Mouse (Mus musculus): ENCODE measurements around the gene Itfg1.
"Not testable (repeated sequence)": the region's sequence is repeated elsewhere in the genome, so short reads cannot be mapped to it uniquely, and the experiment has no call there.

The Itfg1 gene

DNA sequence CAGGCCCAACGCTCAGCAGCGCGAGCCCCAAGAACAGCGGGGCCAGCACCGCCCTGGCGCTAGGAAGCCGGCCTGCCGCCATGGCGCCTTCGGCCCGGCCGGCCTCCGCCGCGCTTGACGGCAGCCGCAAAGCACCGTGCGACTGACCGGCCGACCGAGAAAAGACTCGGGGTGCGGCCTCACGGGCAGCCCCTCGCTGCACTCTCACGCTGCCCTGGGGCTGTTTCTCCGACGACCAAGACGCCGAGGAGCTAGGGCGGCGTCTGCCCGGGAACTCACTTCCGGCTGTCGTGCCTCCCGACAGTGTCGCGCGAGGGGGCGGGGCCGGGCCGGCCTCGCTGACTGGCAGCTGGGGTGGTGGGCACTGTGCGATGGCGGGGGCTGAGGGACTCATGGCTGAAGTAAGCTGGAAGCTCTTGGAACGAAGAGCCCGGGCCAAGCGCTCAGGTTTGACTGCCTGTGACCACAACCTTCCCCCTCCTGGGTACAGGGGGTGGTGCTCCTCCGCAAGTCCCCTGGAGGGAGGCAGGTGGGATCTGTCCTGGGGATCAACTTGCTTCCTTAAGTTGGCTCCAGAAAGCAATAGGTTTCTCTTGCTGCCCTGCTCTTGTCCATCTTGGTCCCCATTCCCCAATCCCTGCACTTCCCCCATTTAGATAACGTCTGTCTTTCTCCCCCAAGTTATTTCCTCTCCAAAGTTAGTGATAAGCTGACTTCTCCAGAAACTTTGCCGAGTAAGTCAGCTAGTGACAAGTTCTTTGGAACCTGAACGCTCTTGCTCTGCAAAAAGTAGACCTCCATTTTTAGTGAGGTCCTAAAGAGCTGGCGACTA is at the start of gene Itfg1, which contains the start of gene Phkb:
Itfg1 (minus strand) TSS at position 265 of the 832 bp plus-strand sequence.
Phkb (plus strand) TSS at position 303 of the 832 bp plus-strand sequence.
- DNase-seq (ENCODE audit: low spot score in 2 of 2), result peak; percentile 67 to 86

DNA sequence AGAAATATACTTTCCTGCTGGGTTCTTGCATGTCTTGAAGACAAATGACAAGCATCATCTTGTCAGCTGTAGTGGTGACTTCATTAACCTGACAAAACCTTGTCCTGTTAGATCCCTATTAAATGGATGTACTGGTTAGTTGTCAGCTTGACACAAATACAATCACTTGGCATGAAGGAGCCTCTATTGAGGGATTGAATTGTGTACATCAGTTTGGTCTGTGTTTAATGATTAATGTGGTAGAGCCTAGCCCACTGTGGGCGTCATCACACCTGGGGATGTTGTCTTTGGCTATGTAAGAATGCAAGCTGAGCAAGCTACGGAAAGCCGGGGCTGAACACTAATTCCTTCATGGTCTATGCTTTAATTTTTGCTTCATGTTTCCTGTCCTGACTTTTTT is 44.1 kb upstream of the Itfg1 start:
- DNase-seq (ENCODE audit: low spot score in 2 of 2), result no peak

DNA sequence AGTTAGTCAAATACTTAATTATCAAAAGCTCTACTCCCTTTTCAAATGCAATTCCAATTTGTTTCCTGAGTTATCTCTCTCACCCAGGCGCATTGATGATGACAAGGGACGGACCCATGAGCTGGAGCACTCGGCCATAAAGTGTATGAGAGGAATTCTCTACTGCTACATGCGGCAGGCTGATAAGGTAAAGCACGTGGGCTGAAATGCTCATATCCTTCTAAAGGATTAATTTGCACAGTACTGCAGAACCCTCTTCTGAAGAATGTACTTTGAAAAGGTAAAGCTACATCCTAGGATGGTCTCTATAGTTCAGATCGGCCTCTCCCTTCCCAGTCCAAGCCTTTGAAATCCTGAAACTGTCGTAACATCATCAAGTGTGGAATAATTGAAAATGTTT is 38.9 kb upstream of the Itfg1 start:
- no peak for DNase-seq (ENCODE audit: low spot score in 2 of 2)

DNA sequence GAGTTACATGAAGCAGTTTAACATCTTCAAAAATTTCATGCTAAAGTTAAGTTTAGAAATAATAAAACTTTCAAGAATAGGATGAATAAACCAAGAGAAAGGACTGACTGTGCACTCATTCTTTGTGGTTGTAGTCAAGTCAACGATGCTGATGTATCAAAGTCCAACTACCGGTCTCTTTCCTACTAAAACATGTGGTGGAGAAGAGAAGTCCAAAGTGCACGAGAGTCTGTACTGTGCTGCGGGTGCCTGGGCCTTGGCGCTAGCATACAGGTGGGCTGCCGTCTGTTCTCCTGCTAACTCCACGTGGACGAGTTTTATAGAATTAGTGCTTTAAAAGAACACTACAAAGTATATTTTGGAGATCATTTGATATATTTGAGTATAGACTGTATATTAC is 37.3 kb upstream of the Itfg1 start:
- no peak for DNase-seq (ENCODE audit: low spot score in 2 of 2)

DNA sequence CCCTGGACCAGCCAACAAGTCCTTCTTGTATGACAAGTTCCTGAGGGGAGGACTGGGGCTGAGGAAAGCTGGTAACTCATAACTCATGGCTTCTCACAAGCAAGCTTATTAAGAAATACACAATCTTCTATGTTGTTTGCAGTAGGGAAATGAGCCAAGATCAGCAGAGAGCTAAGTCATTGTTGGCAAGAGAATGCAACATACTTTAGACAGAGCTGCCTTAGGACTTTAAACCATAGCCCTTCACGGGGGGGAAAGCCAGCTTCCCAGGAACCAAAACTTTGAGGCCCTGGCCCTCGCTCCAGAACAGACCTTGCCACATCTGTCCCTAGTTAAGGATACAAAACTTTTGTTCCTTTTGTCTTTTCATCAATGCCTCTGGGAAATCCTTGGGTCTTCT is 30.9 kb upstream of the Itfg1 start:
- DNase-seq (ENCODE audit: low spot score in 2 of 2), result no peak

DNA sequence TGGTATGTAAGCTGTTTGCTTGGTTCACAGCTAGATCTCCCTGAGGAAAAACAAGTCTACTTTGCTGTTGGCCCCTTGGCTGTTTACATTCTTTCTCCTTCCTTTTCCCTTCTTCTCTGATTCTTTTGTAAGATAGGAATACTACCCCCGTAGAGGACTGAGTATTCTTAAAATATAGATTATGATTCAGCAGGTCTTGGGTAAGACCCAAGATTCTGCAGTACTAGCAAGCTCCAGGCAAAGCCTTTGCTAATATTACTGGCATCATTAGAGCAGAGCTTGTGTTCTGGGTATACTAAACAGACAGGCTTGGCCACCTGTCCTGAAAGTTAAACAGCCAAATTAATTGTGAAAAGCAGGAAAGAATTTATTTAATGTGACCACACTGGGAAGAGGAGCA is 21.7 kb upstream of the Itfg1 start:
- no peak for DNase-seq (ENCODE audit: low spot score in 2 of 2)

DNA sequence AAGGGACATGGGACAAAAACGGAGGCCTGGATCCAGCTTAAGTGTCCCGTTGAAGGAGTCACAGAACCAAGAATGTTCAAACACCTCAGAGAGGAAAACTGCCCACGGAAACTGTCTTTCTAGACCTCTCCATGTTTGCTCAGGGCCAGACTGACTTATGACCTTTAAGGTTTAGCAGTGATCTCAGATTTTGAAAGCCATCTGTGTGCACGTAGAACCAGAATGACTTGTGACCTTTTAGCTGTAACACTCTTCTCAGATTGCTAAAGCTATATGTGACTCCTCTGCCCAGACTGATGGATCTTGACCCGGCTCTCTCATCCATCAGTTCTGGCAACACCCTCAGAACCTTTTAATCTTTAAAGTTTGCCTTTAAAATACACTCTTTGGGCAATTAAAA is 19.9 kb upstream of the Itfg1 start:
- no peak for DNase-seq (ENCODE audit: low spot score in 2 of 2)

DNA sequence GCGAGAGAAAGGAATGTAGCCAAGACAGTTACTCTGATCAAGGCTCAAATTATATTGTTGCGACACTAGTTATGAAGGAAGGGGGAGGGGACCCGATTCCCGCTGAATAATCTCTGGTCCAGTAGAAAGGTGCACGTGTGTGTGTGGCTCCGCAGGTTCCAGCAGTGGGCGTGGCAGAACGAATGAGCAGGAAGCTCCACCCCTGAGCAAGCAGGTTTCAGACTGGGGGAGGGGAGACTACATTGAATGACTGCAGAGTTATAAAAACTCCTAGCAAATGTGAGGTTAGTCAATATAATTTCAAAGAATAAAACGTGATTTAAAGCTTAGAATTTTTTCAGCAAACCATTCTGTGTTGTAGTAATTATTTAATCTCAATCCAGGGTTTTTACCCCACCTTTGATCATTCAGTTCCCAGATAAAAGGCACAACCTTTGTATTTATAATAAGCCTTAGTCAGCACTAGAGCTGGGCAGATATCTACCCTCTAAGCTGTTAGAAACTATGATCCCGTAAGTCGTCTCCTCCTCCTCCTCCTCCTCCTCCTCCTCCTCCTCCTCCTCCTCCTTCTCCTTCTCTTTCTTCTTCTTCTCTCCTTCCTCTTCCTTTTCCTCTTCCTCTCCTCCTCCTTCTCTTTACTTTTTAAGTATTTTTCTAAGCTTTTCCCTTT is 16.6 kb upstream of the Itfg1 start:
- not testable (repeated sequence) for DNase-seq (ENCODE audit: low spot score in 2 of 2)

DNA sequence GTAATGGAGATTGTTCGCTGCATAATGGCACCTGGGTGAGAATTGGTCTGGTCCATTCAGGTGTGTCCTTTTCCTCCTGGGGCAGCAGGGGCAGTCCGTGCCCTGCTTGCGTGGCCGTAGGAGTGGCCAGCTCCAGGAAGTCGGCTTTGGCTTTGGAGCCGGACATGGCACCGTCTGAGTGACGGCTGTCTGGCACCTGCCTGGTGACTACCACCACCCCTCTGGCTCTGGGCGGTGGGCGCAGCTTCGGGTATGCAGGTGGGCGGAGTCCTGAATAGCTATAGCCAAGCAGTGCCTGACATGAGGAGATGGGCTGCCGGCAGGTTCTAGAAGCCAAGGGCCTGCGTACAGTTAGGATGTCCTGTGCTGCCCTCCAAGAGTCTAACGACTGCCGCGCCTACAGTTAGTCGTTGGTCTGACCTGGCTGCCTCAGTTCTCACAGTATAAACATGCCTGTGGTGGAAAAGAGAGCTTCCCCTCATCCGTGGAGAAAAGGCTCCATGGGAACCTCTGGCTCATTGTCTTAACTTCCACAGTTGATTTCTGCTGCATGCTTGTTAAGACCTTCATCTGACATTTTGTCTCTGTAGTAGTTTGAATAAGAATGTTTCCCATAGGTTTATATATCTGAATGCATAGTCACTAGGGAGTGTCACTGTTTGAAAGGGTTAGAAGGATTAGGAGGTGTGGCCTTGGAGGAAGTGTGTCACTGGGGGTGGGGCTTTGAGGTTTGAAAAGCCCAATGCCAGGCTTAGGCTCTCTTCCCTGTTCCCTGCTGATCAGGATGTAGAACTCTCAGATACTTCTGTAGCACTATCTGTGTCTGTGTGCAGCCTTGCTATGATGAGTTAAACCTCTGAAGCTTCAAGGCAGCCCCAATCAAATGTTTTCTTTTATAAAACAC is 13.8 kb upstream of the Itfg1 start:
- no peak for DNase-seq (ENCODE audit: low spot score in 2 of 2)

DNA sequence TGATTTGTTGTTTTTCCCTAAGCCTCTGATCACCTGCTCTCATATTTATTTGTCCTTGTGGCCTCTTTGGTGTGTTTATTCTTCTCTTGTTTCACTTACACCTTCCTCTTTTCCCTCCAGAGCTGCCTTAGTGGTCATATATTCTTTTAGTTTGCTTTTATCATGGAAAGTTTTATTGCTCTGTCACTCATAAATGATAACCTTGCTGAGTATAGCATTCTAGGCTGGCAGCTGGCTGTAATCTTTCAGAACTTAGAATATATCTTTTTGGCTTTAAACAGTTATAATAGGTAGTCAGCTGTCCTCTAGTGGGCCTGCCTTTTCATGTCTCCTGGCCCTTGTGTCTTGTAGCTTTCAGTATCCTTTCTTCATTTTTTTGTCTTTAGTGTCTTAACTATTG is 5.2 kb upstream of the Itfg1 start:
- DNase-seq (ENCODE audit: low spot score in 2 of 2), result no peak

DNA sequence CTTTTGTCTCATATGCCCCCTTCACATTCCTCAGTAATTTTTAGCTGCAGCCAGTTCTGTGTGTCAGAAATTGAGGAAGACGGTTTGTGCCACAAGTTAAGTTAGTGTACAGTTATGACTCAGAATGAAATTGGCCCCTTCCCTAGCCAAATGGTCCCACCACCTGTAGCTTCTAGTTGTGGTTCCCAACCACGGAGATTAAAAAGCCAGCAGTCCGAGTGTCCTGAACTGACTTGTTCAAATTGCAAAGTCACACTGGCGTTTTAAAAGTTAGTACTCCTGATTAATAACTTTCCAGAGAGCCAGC is 721 bp upstream of the Itfg1 start:
- no peak for DNase-seq (ENCODE audit: low spot score in 2 of 2)

DNA sequence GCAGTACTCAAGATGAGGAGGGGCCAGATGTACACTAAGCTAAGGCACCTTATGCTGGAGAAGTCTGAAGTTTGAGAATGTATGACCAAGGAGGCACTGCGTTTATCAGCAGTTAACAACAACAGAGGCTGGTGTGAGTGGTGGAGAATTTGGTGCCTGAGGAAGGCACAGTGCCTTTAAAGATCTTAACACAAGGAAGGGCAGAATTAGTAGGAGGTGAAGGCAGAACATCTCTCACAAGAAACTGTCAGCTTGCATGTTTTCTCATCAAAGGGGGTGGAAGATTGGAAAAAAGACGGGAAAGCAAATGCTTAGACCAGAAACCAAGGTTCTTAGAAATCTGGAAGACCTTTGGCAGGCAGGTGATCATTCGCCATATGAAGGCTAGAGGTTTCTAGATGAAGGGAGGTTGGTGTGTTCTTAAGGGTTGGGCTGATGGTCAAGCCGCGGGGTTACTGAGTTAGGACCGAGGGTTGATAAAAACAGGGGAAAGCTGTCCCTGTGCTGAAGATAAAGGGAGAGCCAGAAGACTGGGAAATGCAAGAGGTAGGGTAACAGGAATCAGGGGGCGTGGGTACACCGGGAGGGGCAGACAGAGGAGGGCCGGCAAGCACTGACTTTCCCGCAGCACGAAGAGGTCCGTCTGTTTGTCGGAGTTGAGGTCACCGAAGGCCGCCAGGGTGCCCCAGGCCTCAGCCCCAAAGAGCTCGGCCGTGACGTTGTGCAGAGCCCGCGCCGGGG is 635 bp downstream of the Itfg1 start:
- no peak for DNase-seq (ENCODE audit: low spot score in 2 of 2)

DNA sequence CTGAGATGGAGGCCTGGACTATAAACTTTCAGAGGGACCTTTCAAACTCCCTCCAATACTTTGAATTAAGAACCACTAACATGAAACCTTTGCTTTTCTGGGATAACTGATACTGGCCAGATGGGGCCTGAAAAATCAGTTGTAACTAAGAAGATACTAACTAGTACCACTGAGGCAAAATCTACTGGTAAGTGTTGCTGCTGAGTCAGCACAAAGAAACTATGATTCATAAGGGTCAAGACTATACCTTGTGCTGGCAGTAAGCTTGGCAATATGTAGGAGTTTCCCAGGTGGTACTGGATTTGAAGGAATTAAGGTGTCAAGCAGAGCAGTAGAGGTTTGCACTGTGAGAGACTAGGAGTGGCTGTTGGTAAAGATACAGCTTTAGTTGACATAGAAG is 27.1 kb downstream of the Itfg1 start:
- no peak for DNase-seq (ENCODE audit: low spot score in 2 of 2)

DNA sequence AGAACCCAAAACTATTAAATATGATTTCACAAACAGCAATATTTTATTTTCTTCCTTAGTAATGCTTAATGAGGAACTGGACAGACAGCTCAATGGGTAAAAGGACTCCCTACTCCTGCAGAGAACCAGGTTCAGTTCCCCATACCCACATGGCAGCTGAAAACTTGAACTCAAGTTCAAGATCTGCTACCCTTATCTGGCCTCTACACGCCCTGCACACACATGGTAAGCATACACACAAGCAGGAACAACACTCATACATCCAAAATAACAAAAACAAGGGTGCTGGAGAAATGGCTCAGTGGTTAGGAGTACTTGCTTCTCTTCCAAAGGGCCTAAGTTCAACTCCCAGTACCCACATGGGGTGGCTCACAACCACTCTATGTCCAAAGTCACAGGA is 39.3 kb downstream of the Itfg1 start:
- DNase-seq (ENCODE audit: low spot score in 2 of 2), result no peak

DNA sequence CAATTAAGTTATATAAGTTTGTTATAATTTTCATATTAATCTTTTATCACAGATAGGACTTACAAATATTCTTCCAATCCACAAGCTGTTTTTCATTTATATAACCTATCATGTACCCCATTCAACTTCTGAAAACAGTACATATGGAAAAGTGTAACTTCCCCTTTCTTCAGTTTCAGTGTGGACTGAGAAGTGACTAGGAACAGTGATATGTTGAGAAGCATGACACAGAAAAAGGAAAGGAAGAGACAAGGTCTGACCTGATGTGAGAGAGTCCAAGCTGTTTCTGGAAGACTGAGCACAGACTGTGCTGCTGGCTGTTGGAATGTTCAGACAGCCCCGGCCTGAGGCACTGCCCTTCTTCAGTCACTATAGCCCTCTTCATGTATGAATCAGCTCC is 40.6 kb downstream of the Itfg1 start:
- no peak for DNase-seq (ENCODE audit: low spot score in 2 of 2)

DNA sequence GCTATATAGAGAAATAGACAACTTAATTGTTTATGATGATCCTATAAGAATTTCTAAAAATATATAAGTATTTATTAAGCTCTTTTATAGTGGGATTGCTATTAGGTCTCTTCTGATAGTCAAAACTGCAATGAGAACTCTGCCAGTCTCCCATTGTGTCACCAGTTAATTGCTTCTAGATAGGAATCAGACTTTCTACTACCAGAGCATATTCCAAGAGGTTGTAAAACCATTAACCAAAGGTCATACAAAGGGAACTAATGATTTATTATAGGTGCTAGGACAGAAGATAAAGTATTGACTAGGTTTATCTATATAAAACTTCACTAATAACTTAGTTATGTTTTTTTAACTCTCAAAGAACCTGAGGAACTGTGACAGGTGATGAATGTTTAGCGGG is 44.3 kb downstream of the Itfg1 start:
- not testable (repeated sequence) for DNase-seq (ENCODE audit: low spot score in 2 of 2)

DNA sequence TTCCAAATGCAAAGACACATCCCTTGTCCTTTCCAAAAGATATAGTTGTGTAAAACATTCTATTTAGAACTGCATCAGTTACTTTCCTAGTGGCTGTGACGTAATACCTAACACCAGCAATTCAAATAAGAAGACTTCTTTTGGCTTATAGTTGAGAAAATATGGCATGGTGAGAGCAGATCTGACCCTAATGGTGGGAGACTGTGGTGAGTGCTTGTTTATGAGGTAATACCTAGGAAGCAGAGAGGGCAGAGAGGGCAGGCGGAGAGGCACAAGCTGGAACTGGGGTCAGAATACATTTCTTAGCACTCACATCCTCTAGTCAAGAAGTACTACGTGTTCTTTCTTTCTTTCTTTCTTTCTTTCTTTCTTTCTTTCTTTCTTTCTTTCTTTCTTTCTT is 52.4 kb downstream of the Itfg1 start:
- DNase-seq (ENCODE audit: low spot score in 2 of 2), result no peak

DNA sequence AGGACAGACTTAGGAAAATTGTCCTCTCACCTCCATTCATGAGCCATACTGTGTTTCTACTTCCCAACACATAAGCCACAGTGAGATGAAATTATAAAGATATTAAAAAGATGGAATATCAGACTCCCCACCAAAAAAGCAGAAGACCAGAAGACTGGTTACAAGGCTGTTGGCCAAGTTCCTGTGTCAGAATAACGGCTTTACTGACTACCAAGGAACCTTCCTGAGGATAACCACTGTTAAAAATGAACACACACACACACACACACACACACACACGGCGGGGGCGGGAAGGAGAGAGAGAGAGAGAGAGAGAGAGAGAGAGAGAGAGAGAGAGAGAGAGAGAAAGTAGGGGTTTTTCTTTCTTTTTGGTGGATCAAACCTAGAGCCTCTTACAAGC is 52.8 kb downstream of the Itfg1 start:
- no peak for DNase-seq (ENCODE audit: low spot score in 2 of 2)

DNA sequence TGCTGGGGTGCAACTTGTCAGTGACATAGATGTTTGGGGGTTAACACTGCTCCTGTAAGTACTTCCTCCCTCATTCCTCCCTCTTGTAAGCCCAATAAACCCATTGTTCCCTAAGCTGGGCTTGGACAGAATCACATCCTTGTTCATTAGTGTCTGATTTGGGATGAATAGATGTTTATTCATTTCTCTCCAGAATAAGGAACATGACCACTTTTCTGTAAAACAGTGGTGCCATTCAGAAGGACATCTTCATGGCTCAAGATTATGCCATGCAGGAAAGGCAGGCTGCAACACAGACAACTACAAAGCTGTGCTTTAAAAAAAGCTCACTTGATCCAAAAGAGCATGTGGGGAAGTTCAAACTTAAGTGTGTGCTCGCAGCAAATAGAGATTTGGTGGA is 55.2 kb downstream of the Itfg1 start:
- DNase-seq (ENCODE audit: low spot score in 2 of 2), result no peak

DNA sequence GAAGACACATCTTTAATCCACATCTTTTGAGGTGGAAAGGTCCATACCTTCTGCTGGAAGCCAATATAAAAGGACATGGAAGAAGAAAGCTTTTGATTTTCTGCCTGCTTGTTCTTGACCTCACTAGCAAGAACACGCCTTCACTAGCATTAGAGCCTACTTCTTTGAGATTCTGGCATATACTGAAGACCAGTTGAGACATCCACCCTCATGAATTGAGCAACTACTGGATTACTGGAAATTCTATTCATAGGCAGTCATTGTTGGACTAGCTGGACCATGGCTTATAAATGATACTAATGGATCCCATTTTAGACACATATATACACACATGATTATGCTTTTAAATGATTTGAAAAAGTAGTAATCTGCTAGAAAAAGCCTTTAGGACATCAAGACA is 56.9 kb downstream of the Itfg1 start:
- DNase-seq (ENCODE audit: low spot score in 2 of 2), result no peak

DNA sequence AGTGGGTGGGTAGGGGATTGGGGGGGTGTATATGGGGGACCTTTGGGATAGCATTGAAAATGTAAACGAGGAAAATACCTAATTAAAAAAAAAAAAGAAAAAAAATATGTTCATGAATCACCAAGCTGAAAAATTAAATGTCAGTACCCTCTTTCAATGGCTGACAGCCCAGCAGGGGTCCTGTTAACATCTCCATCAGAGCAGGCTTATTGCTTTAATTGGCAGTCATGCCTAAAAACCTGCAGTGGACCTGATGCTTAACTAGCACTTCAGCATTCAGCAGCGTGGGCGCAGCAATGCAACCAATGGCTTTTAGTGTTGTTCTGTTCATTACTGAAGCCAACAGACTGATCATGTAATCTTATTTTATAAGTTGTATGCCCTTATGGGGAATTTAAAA is 60.6 kb downstream of the Itfg1 start:
- DNase-seq (ENCODE audit: low spot score in 2 of 2), result no peak

DNA sequence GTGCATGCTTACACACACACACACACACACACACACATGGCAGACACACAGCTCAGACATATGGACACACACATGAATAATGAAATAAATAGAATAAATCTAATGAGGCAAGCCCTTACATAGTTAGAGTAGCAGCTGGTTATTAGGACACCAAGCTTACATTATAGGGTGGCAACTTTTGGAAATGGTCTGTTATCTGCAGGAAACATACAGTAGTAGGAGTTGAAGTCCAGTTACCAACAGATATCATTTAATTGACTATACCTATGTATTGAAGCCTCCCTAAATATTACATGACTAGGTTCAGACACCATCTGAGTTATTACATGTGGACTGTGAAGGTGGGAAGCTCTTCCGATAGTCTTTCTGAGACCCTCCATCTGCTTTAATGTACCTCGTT is 95.7 kb downstream of the Itfg1 start:
- no peak for DNase-seq (ENCODE audit: low spot score in 2 of 2)

Measured in left cerebral cortex, adult 9 months (tissue).